Mouse (Mus musculus): ENCODE data around the gene Zc3h6.
"Not testable (repeated sequence)": the region's sequence is repeated elsewhere in the genome, so short reads cannot be mapped to it uniquely, and the experiment has no call there.

Gene Zc3h6

GRCm38 (mm10) chr2:128966641-128967580, at the start of gene Zc3h6:
Zc3h6 (plus strand) TSS chr2:128967402.
- DNase-seq, result peak; percentile 98

- no peak for DNase-seq
Observed at GRCm38 (mm10) chr2:128924799-128925198, 42.4 kb upstream of the Zc3h6 start.

GRCm38 (mm10) chr2:128928446-128928845, 38.8 kb upstream of the Zc3h6 start:
- no peak for DNase-seq

GRCm38 (mm10) chr2:128930704-128931103, 36.5 kb upstream of the Zc3h6 start:
- no peak for DNase-seq

GRCm38 (mm10) chr2:128936256-128936655, 30.9 kb upstream of the Zc3h6 start:
- no peak for DNase-seq

- peak; percentile 97 for DNase-seq
Observed at GRCm38 (mm10) chr2:128943538-128944528, 23.4 kb upstream of the Zc3h6 start, which contains the start of gene Zc3h8. Zc3h8 (minus strand) TSS chr2:128944077.

GRCm38 (mm10) chr2:128947962-128948588, 19.1 kb upstream of the Zc3h6 start:
- DNase-seq, result no peak

GRCm38 (mm10) chr2:128954186-128954585, 13.0 kb upstream of the Zc3h6 start:
- no peak for DNase-seq

GRCm38 (mm10) chr2:128965505-128966105, 1.6 kb upstream of the Zc3h6 start:
- DNase-seq, result no peak

GRCm38 (mm10) chr2:128966236-128966635, 966 bp upstream of the Zc3h6 start:
- DNase-seq, result no peak

GRCm38 (mm10) chr2:128967661-128968441, 649 bp downstream of the Zc3h6 start, which contains the start of gene Gm10762:
Gm10762 (minus strand) TSS chr2:128967725.
- DNase-seq, result peak; percentile 63

- no peak for DNase-seq
Observed at GRCm38 (mm10) chr2:128968475-128969083, 1.4 kb downstream of the Zc3h6 start.

- DNase-seq, result no peak
Observed at GRCm38 (mm10) chr2:128972301-128972700, 5.1 kb downstream of the Zc3h6 start.

- no peak for DNase-seq
Observed at GRCm38 (mm10) chr2:128975572-128975971, 8.4 kb downstream of the Zc3h6 start.

- no peak for DNase-seq
Observed at GRCm38 (mm10) chr2:128984746-128985145, 17.5 kb downstream of the Zc3h6 start.

GRCm38 (mm10) chr2:129004872-129005271, 37.7 kb downstream of the Zc3h6 start:
- DNase-seq, result no peak

GRCm38 (mm10) chr2:129006194-129006749, 39.1 kb downstream of the Zc3h6 start:
- no peak for DNase-seq

GRCm38 (mm10) chr2:129008867-129009266, 41.7 kb downstream of the Zc3h6 start:
- DNase-seq, result not testable (repeated sequence)

- DNase-seq, result no peak
Observed at GRCm38 (mm10) chr2:129020106-129020505, 52.9 kb downstream of the Zc3h6 start.

GRCm38 (mm10) chr2:129024820-129025219, 57.6 kb downstream of the Zc3h6 start:
- no peak for DNase-seq

GRCm38 (mm10) chr2:129035381-129035780, 68.2 kb downstream of the Zc3h6 start:
- DNase-seq, result no peak
